Comparison of ENCODE assay signal across 9 mouse cellular contexts in the genomic region with DNA sequence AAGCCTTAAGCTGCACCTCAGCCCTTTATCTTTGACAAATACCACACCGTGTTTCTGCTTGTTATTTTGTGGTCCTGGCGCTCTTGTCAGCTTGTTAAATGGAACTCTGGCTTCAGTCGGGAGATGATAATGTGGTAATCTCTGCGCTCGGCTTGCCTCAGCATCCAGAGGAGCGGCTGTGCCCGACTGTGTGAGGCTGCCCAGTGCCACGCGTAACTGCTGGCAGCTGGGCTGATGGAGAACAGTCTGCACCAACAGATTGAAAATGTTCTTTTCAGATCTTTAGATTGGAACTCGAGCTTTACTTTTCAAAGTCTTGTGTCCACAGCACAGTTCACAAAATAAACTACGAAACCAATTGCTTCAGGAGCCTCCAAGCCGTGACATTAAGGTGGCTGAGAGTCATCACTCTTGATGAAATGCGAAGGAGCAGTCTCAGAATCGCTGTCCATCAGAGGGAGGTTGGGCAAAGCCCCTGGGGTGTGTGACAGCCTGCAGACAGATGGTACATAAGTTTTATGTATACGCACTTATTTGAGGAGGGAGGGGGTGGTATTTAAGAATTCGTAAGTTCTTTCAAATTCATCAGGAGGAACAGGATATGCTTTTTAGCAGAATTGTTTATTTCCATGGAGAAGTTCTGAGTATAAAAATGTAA.
A peak's percentile ranks its signal among the peaks of the same experiment; 100 is the strongest.
DNase-seq lines count a peak whose midpoint lies in the region; ATAC-seq and TF ChIP-seq lines count a peak whose summit lies in the region.
"Had no signal": no experiment of that assay in that cellular context is flagged by ENCODE, and none has a peak within 500 bp of the region (broad histone marks: within the 10 kb centered on the region; RNA-seq: fewer than 3 reads in every experiment).

No protein-coding gene starts in this region.

- H3K4me1 ChIP-seq in heart, postnatal 0 days (ENCODE audit: control insufficient read depth, insufficient read depth), result no peaks in the 10 kb centered on the region
- H3K4me1 ChIP-seq in heart, adult 2 months (ENCODE audit: control insufficient read depth, insufficient read depth, low read length), result no peaks in the 10 kb centered on the region
- H3K4me1 ChIP-seq in hindbrain, embryonic 16.5 days (ENCODE audit: control insufficient read depth, insufficient read depth, low read depth, low read length), result peaks cover 3% of the 10 kb centered on the region; the same call in 1 of the 2 replicates
- H3K4me1 ChIP-seq in midbrain, embryonic 13.5 days (replicated peaks), result peaks cover 12% of the 10 kb centered on the region
- H3K4me1 ChIP-seq in liver, embryonic 12.5 days, result no peaks in the 10 kb centered on the region
- H3K4me1 ChIP-seq in lung, adult 2 months (ENCODE audit: control insufficient read depth, insufficient read depth, low read length), result no peaks in the 10 kb centered on the region

- TF ChIP-seq POLR2A in heart, adult 2 months (IDR thresholded peaks at IDR 0.05; ENCODE audit: insufficient read depth, low read depth, low read length), result no peak
- no peak for TF ChIP-seq POLR2A in lung, adult 2 months (IDR thresholded peaks at IDR 0.05; ENCODE audit: borderline replicate concordance, extremely low read depth, low read depth, low read length)

- ATAC-seq in heart, postnatal 0 days (ENCODE audit: insufficient read depth, low read depth), result no peak
- ATAC-seq in hindbrain, embryonic 16.5 days, result peak; percentile 86
- peak; percentile 88 for ATAC-seq in midbrain, embryonic 13.5 days
- ATAC-seq in liver, embryonic 12.5 days, result no peak
- ATAC-seq: Patski had no signal

- H3K4me3 ChIP-seq in heart, postnatal 0 days (ENCODE audit: low read depth, low read length), result no peak overlapping the region
- H3K4me3 ChIP-seq in heart, adult 2 months, result no peak overlapping the region
- H3K4me3 ChIP-seq in hindbrain, embryonic 16.5 days (ENCODE audit: low read length), result no peak overlapping the region
- peak overlapping the region; percentile 9; the same call in 1 of the 2 replicates for H3K4me3 ChIP-seq in midbrain, embryonic 13.5 days (replicated peaks)
- H3K4me3 ChIP-seq in liver, embryonic 12.5 days, result no peak overlapping the region
- no peak overlapping the region for H3K4me3 ChIP-seq in lung, adult 2 months (replicated peaks; ENCODE audit: extremely low read depth, low read depth, low read length)

- TF ChIP-seq CTCF in heart, postnatal 0 days (IDR thresholded peaks at IDR 0.05; ENCODE audit: low read depth), result no peak
- TF ChIP-seq CTCF in heart, adult 2 months (IDR thresholded peaks at IDR 0.05), result no peak
- TF ChIP-seq CTCF in lung, adult 2 months (IDR thresholded peaks at IDR 0.05; ENCODE audit: insufficient read depth, low read length), result no peak

- no peaks in the 10 kb centered on the region for H3K79me2 ChIP-seq in heart, adult 2 months (replicated peaks; ENCODE audit: control insufficient read depth, insufficient read depth, low read length)

- no peak overlapping the region for H3K27ac ChIP-seq in heart, postnatal 0 days (ENCODE audit: low read depth)
- H3K27ac ChIP-seq in heart, adult 2 months, result no peak overlapping the region
- no peak overlapping the region for H3K27ac ChIP-seq in hindbrain, embryonic 16.5 days (ENCODE audit: low read depth, low read length)
- 0 out of 2 replicates have a peak overlapping the region, but pooled peaks have one; percentile 25 for H3K27ac ChIP-seq in midbrain, embryonic 13.5 days
- H3K27ac ChIP-seq in liver, embryonic 12.5 days, result no peak overlapping the region

- H3K27me3 ChIP-seq in heart, postnatal 0 days (ENCODE audit: control insufficient read depth, insufficient read depth, low read length), result no peaks in the 10 kb centered on the region
- no peaks in the 10 kb centered on the region for H3K27me3 ChIP-seq in heart, adult 2 months (ENCODE audit: control insufficient read depth, insufficient read depth, low read length)
- H3K27me3 ChIP-seq in hindbrain, embryonic 16.5 days (replicated peaks; ENCODE audit: control insufficient read depth, insufficient read depth, low read length), result no peaks in the 10 kb centered on the region
- no peaks in the 10 kb centered on the region for H3K27me3 ChIP-seq in midbrain, embryonic 13.5 days
- H3K27me3 ChIP-seq in liver, embryonic 12.5 days (replicated peaks), result no peaks in the 10 kb centered on the region
- H3K27me3 ChIP-seq: Patski had no signal

- WGBS in heart, postnatal 0 days, result 18% methylated on average over 16 of the region's 16 CpGs
- 29% methylated on average over 16 of the region's 16 CpGs for WGBS in heart, adult 2 months
- 26% methylated on average over 16 of the region's 16 CpGs for WGBS in hindbrain, embryonic 16.5 days
- WGBS in midbrain, embryonic 13.5 days, result 21% methylated on average over 16 of the region's 16 CpGs
- 34% methylated on average over 16 of the region's 16 CpGs for WGBS in liver, embryonic 12.5 days (ENCODE audit: insufficient replicate concordance)
- 33% methylated on average over 16 of the region's 16 CpGs for WGBS in lung, adult 2 months

- DNase-seq in heart, postnatal 0 days (ENCODE audit: low spot score), result no peak
- DNase-seq in heart, adult 2 months, result no peak
- DNase-seq in embryo, embryonic 11 days, result peak; percentile 45
- DNase-seq in thymus, postnatal 36 days, result no peak
- DNase-seq in lung, adult 2 months, result no peak

- TF ChIP-seq EP300 in heart, postnatal 0 days (IDR thresholded peaks at IDR 0.05; ENCODE audit: low read depth), result no peak
- no peak for TF ChIP-seq EP300 in heart, adult 2 months (IDR thresholded peaks at IDR 0.05; ENCODE audit: insufficient read depth, low read depth, low read length)

- intact Hi-C loops in heart, adult 2 months (cut with DNase I), result no loop called here

- H3K36me3 ChIP-seq in heart, postnatal 0 days (replicated peaks; ENCODE audit: control insufficient read depth, insufficient read depth, low read length), result no peaks in the 10 kb centered on the region
- no peaks in the 10 kb centered on the region for H3K36me3 ChIP-seq in heart, adult 2 months (ENCODE audit: control insufficient read depth, insufficient read depth, low read length)
- H3K36me3 ChIP-seq in hindbrain, embryonic 16.5 days (ENCODE audit: control insufficient read depth, insufficient read depth, low read length), result no peaks in the 10 kb centered on the region
- H3K36me3 ChIP-seq in midbrain, embryonic 13.5 days, result no peaks in the 10 kb centered on the region
- no peaks in the 10 kb centered on the region for H3K36me3 ChIP-seq in liver, embryonic 12.5 days

- no peaks in the 10 kb centered on the region for H3K9me3 ChIP-seq in heart, postnatal 0 days (replicated peaks; ENCODE audit: control insufficient read depth, low read length)
- no peaks in the 10 kb centered on the region for H3K9me3 ChIP-seq in hindbrain, embryonic 16.5 days (ENCODE audit: control insufficient read depth, low read length)
- H3K9me3 ChIP-seq in midbrain, embryonic 13.5 days, result no peaks in the 10 kb centered on the region
- H3K9me3 ChIP-seq in liver, embryonic 12.5 days (replicated peaks), result no peaks in the 10 kb centered on the region

- H3K4me2 ChIP-seq in heart, postnatal 0 days (ENCODE audit: low read depth, low read length), result peak overlapping the region; percentile 31; the same call in 1 of the 2 replicates
- H3K4me2 ChIP-seq in hindbrain, embryonic 16.5 days (ENCODE audit: low read length), result peak overlapping the region; percentile 41
- peak overlapping the region; percentile 40 for H3K4me2 ChIP-seq in midbrain, embryonic 13.5 days (replicated peaks)
- H3K4me2 ChIP-seq in liver, embryonic 12.5 days, result no peak overlapping the region

- H3K9ac ChIP-seq in heart, postnatal 0 days (replicated peaks; ENCODE audit: low read depth, low read length), result no peak overlapping the region
- no peak overlapping the region for H3K9ac ChIP-seq in heart, adult 2 months (ENCODE audit: low read depth, low read length)
- no peak overlapping the region for H3K9ac ChIP-seq in hindbrain, embryonic 16.5 days (ENCODE audit: low read depth, low read length)
- H3K9ac ChIP-seq in midbrain, embryonic 13.5 days (replicated peaks), result 0 out of 2 replicates have a peak overlapping the region, but pooled peaks have one; percentile 6
- no peak overlapping the region for H3K9ac ChIP-seq in liver, embryonic 12.5 days

Comparison
In these comparisons a context has a peak if more than half of its experiments do, and no peak if none do; other contexts are left out.
1. ATAC-seq: peak in hindbrain, embryonic 16.5 days (single experiment) and midbrain, embryonic 13.5 days (single experiment); none in heart, postnatal 0 days (single experiment) and liver, embryonic 12.5 days (single experiment).